Mouse (Mus musculus): Measurements from ENCODE around the gene Actrt2. TPM values are rescaled to one million over a fixed set of nuclear protein-coding genes. Genes with fewer than 3 reads are reported as not detected.

The Actrt2 gene
- polyA plus RNA-seq, 1 experiment: not detected

GRCm38 (mm10) chr4:154703426-154704070 lies 35.9 kb upstream of the Actrt2 start:
- H3K27ac ChIP-seq (ENCODE audit: insufficient read depth, low read depth, low read length): no peak overlapping the region
- H3K4me1 ChIP-seq (ENCODE audit: control insufficient read depth, insufficient read depth, low read length): no peaks in the 10 kb centered on the region
- TF ChIP-seq CTCF (IDR thresholded peaks at IDR 0.05; ENCODE audit: insufficient read depth, low read depth, low read length) (no peak), POLR2A (IDR thresholded peaks at IDR 0.05; ENCODE audit: insufficient read depth, low read depth, low read length) (no peak)
- WGBS: 77% methylated on average over 7 of the region's 7 CpGs
- H3K4me3 ChIP-seq (ENCODE audit: insufficient read depth, low read depth, low read length): no peak overlapping the region

GRCm38 (mm10) chr4:154702931-154703330 lies 35.3 kb upstream of the Actrt2 start:
- Histone ChIP-seq H3K4me1 (ENCODE audit: control insufficient read depth, insufficient read depth, low read length) (no peaks in the 10 kb centered on the region), H3K4me3 (ENCODE audit: insufficient read depth, low read depth, low read length) (no peak overlapping the region), H3K27ac (ENCODE audit: insufficient read depth, low read depth, low read length) (no peak overlapping the region)
- WGBS: 94% methylated on average over 7 of the region's 7 CpGs
- TF ChIP-seq POLR2A (IDR thresholded peaks at IDR 0.05; ENCODE audit: insufficient read depth, low read depth, low read length) (no peak), CTCF (IDR thresholded peaks at IDR 0.05; ENCODE audit: insufficient read depth, low read depth, low read length) (no peak)

- 78% methylated on average over 6 of the region's 6 CpGs for WGBS
Observed at GRCm38 (mm10) chr4:154702186-154702585, 34.5 kb upstream of the Actrt2 start.

GRCm38 (mm10) chr4:154700921-154701412 lies 33.3 kb upstream of the Actrt2 start:
- 93% methylated on average over 13 of the region's 13 CpGs for WGBS

More at GRCm38 (mm10) chr4:154702186-154702585, 34.5 kb upstream of the Actrt2 start:
- Histone ChIP-seq H3K27ac (ENCODE audit: insufficient read depth, low read depth, low read length) (no peak overlapping the region), H3K4me3 (ENCODE audit: insufficient read depth, low read depth, low read length) (no peak overlapping the region), H3K4me1 (ENCODE audit: control insufficient read depth, insufficient read depth, low read length) (no peaks in the 10 kb centered on the region)
- TF ChIP-seq POLR2A (IDR thresholded peaks at IDR 0.05; ENCODE audit: insufficient read depth, low read depth, low read length) (no peak), CTCF (IDR thresholded peaks at IDR 0.05; ENCODE audit: insufficient read depth, low read depth, low read length) (no peak)

GRCm38 (mm10) chr4:154700436-154700835 lies 32.8 kb upstream of the Actrt2 start:
- H3K4me1 ChIP-seq (ENCODE audit: control insufficient read depth, insufficient read depth, low read length): no peaks in the 10 kb centered on the region
- TF ChIP-seq CTCF (IDR thresholded peaks at IDR 0.05; ENCODE audit: insufficient read depth, low read depth, low read length): no peak
- no peak for TF ChIP-seq POLR2A (IDR thresholded peaks at IDR 0.05; ENCODE audit: insufficient read depth, low read depth, low read length)
- 98% methylated on average over 6 of the region's 6 CpGs for WGBS
- H3K27ac ChIP-seq (ENCODE audit: insufficient read depth, low read depth, low read length): no peak overlapping the region
- no peak overlapping the region for H3K4me3 ChIP-seq (ENCODE audit: insufficient read depth, low read depth, low read length)

More at GRCm38 (mm10) chr4:154700921-154701412, 33.3 kb upstream of the Actrt2 start:
- no peak for TF ChIP-seq CTCF (IDR thresholded peaks at IDR 0.05; ENCODE audit: insufficient read depth, low read depth, low read length)
- TF ChIP-seq POLR2A (IDR thresholded peaks at IDR 0.05; ENCODE audit: insufficient read depth, low read depth, low read length): no peak
- Histone ChIP-seq H3K27ac (ENCODE audit: insufficient read depth, low read depth, low read length) (no peak overlapping the region), H3K4me1 (ENCODE audit: control insufficient read depth, insufficient read depth, low read length) (no peaks in the 10 kb centered on the region), H3K4me3 (ENCODE audit: insufficient read depth, low read depth, low read length) (no peak overlapping the region)

GRCm38 (mm10) chr4:154699236-154699635 lies 31.6 kb upstream of the Actrt2 start:
- no peak overlapping the region for H3K27ac ChIP-seq (ENCODE audit: insufficient read depth, low read depth, low read length)
- 68% methylated on average over 8 of the region's 8 CpGs for WGBS
- H3K4me3 ChIP-seq (ENCODE audit: insufficient read depth, low read depth, low read length): no peak overlapping the region
- H3K4me1 ChIP-seq (ENCODE audit: control insufficient read depth, insufficient read depth, low read length): no peaks in the 10 kb centered on the region
- TF ChIP-seq CTCF (IDR thresholded peaks at IDR 0.05; ENCODE audit: insufficient read depth, low read depth, low read length) (no peak), POLR2A (IDR thresholded peaks at IDR 0.05; ENCODE audit: insufficient read depth, low read depth, low read length) (no peak)

- no peak overlapping the region for H3K27ac ChIP-seq (ENCODE audit: insufficient read depth, low read depth, low read length)
- H3K4me3 ChIP-seq (ENCODE audit: insufficient read depth, low read depth, low read length): no peak overlapping the region
- TF ChIP-seq POLR2A (IDR thresholded peaks at IDR 0.05; ENCODE audit: insufficient read depth, low read depth, low read length) (no peak), CTCF (IDR thresholded peaks at IDR 0.05; ENCODE audit: insufficient read depth, low read depth, low read length) (no peak)
- peaks cover 2% of the 10 kb centered on the region; the same call in 1 of the 2 replicates for H3K4me1 ChIP-seq (ENCODE audit: control insufficient read depth, insufficient read depth, low read length)
- 96% methylated on average over 1 of the region's 1 CpGs for WGBS
Observed at GRCm38 (mm10) chr4:154698631-154699030, 31.0 kb upstream of the Actrt2 start.

- 64% methylated on average over 16 of the region's 16 CpGs for WGBS
- Histone ChIP-seq H3K4me1 (ENCODE audit: control insufficient read depth, insufficient read depth, low read length) (peaks cover 5% of the 10 kb centered on the region; the same call in 1 of the 2 replicates), H3K4me3 (ENCODE audit: insufficient read depth, low read depth, low read length) (no peak overlapping the region), H3K27ac (ENCODE audit: insufficient read depth, low read depth, low read length) (no peak overlapping the region)
- TF ChIP-seq CTCF (IDR thresholded peaks at IDR 0.05; ENCODE audit: insufficient read depth, low read depth, low read length) (no peak), POLR2A (IDR thresholded peaks at IDR 0.05; ENCODE audit: insufficient read depth, low read depth, low read length) (no peak)
Observed at GRCm38 (mm10) chr4:154698021-154698590, 30.4 kb upstream of the Actrt2 start.

- Histone ChIP-seq H3K27ac (ENCODE audit: insufficient read depth, low read depth, low read length) (no peak overlapping the region), H3K4me3 (ENCODE audit: insufficient read depth, low read depth, low read length) (no peak overlapping the region), H3K4me1 (ENCODE audit: control insufficient read depth, insufficient read depth, low read length) (peaks cover 5% of the 10 kb centered on the region; the same call in 1 of the 2 replicates)
- TF ChIP-seq CTCF (IDR thresholded peaks at IDR 0.05; ENCODE audit: insufficient read depth, low read depth, low read length): no peak
- TF ChIP-seq POLR2A (IDR thresholded peaks at IDR 0.05; ENCODE audit: insufficient read depth, low read depth, low read length): no peak
- 80% methylated on average over 5 of the region's 5 CpGs for WGBS
Observed at GRCm38 (mm10) chr4:154697476-154697875, 29.8 kb upstream of the Actrt2 start.

Measured in olfactory bulb, adult 2 months (tissue).